Mouse (Mus musculus) 3134 (cell line): ENCODE results near the gene Kcmf1.

Source experiments
- DNase-seq: peaks from one replicate; pipeline ENCODE4 v3.0.0-alpha.2; 2011; ENCODE audit warnings: low spot score; ENCODE audit not compliant: insufficient read length; ENCODE audit errors: extremely low read depth

The Kcmf1 gene

GRCm38 (mm10) chr6:72899781-72900681 is at the start of gene Kcmf1:
Kcmf1 (minus strand) TSS chr6:72899979.
- DNase-seq: peak; percentile 81

GRCm38 (mm10) chr6:72949161-72949756 is 49.5 kb upstream of the Kcmf1 start:
- DNase-seq: no peak

GRCm38 (mm10) chr6:72948392-72948791 is 48.6 kb upstream of the Kcmf1 start:
- no peak for DNase-seq

GRCm38 (mm10) chr6:72947960-72948359 is 48.2 kb upstream of the Kcmf1 start:
- no peak for DNase-seq

- no peak for DNase-seq
Observed at GRCm38 (mm10) chr6:72940493-72940892, 40.7 kb upstream of the Kcmf1 start.

- DNase-seq: no peak
Observed at GRCm38 (mm10) chr6:72937859-72938258, 38.1 kb upstream of the Kcmf1 start.

- no peak for DNase-seq
Observed at GRCm38 (mm10) chr6:72937430-72937829, 37.7 kb upstream of the Kcmf1 start.

- DNase-seq: no peak
Observed at GRCm38 (mm10) chr6:72932955-72933354, 33.2 kb upstream of the Kcmf1 start.

- no peak for DNase-seq
Observed at GRCm38 (mm10) chr6:72931533-72931932, 31.8 kb upstream of the Kcmf1 start.

- peak; percentile 21 for DNase-seq
Observed at GRCm38 (mm10) chr6:72929795-72930398, 30.1 kb upstream of the Kcmf1 start.

GRCm38 (mm10) chr6:72926755-72927482 is 27.1 kb upstream of the Kcmf1 start:
- DNase-seq: peak; percentile 87

GRCm38 (mm10) chr6:72926031-72926430 is 26.3 kb upstream of the Kcmf1 start:
- peak; percentile 57 for DNase-seq

GRCm38 (mm10) chr6:72923381-72923780 is 23.6 kb upstream of the Kcmf1 start:
- DNase-seq: no peak

- DNase-seq: no peak
Observed at GRCm38 (mm10) chr6:72921081-72921480, 21.3 kb upstream of the Kcmf1 start.

- no peak for DNase-seq
Observed at GRCm38 (mm10) chr6:72918510-72919033, 18.8 kb upstream of the Kcmf1 start.

- DNase-seq: no peak
Observed at GRCm38 (mm10) chr6:72916330-72916729, 16.6 kb upstream of the Kcmf1 start.

GRCm38 (mm10) chr6:72914087-72914749 is 14.4 kb upstream of the Kcmf1 start:
- DNase-seq: no peak

GRCm38 (mm10) chr6:72911261-72911660 is 11.5 kb upstream of the Kcmf1 start:
- DNase-seq: no peak

GRCm38 (mm10) chr6:72902254-72902990 is 2.6 kb upstream of the Kcmf1 start:
- DNase-seq: no peak
